Mouse (Mus musculus) subcutaneous adipose tissue, adult 2 months (tissue): Measurements from ENCODE around the gene Prb1. TPM values are rescaled to one million over a fixed set of nuclear protein-coding genes. Genes with fewer than 3 reads are reported as not detected.

ENCODE experiments used
- polyA plus RNA-seq: library from polyadenylated mRNA; depleted of rRNA; stranded (reverse); fragments of >200 nt; gene quantifications from 2 replicates; pipeline ENCODE4 v1.2.3, GENCODE M21; 2012; ENCODE audit warnings: low replicate concordance; rRNA removed

Prb1 gene
- not detected in 2 replicates for polyA plus RNA-seq

GRCm38 (mm10) chr6:132210421-132210820, at the start of gene Prb1:
Gene Prb1 (minus strand): TSS chr6:132210521.

Other genes starting within 250 kb of the Prb1 start
- gene Prpmp5, start 104.2 kb upstream of the Prb1 start, polyA plus RNA-seq, result not detected in 2 replicates
- not detected in 2 replicates for gene Gm8882, start 153.6 kb upstream of the Prb1 start, polyA plus RNA-seq